14 mouse cellular contexts compared by ENCODE assay signal in genomic region chr1:174042091-174042884, GRCm38 (mm10). TPM values are rescaled to one million over a fixed set of nuclear protein-coding genes. Genes with fewer than 3 reads are reported as not detected.
"Had no signal": no experiment of that assay in that cellular context is flagged by ENCODE, and none has a peak within 500 bp of the region (broad histone marks: within the 10 kb centered on the region; RNA-seq: fewer than 3 reads in every experiment).

No protein-coding gene starts in this region.

RNA-seq across cellular contexts. Expression of gene Olfr433, which starts 1.8 kb away (rescaled TPM):
- total RNA-seq: layer of hippocampus, postnatal 25 days; left cerebral cortex, adult 2 months; left cerebral cortex, postnatal 14 days had no signal
- polyA plus RNA-seq: inflammation-experienced regulatory T-cells, adult 6 months; intestine, postnatal 0 days; limb, embryonic 10.5 days; limb, embryonic 14.5 days; lung, embryonic 15.5 days; midbrain, embryonic 11.5 days; midbrain, embryonic 16.5 days had no signal

RNA-seq across cellular contexts. Expression of gene Olfr432, which starts 6.7 kb away (rescaled TPM):
- total RNA-seq: layer of hippocampus, postnatal 25 days; left cerebral cortex, adult 2 months; left cerebral cortex, postnatal 14 days had no signal
- polyA plus RNA-seq: inflammation-experienced regulatory T-cells, adult 6 months; intestine, postnatal 0 days; kidney, embryonic 16.5 days; limb, embryonic 10.5 days; limb, embryonic 14.5 days; liver, embryonic 12.5 days; lung, embryonic 15.5 days; midbrain, embryonic 11.5 days; midbrain, embryonic 16.5 days; stomach, embryonic 15.5 days; thymus, postnatal 0 days had no signal

RNA-seq across cellular contexts. Expression of gene Ifi205, which starts 10.7 kb away (rescaled TPM):
- total RNA-seq: layer of hippocampus, postnatal 25 days; left cerebral cortex, adult 2 months; left cerebral cortex, postnatal 14 days had no signal
- polyA plus RNA-seq: limb, embryonic 10.5 days; midbrain, embryonic 11.5 days; midbrain, embryonic 16.5 days had no signal

RNA-seq across cellular contexts. Expression of gene Olfr430, which starts 24.1 kb away (rescaled TPM):
- total RNA-seq: layer of hippocampus, postnatal 25 days; left cerebral cortex, adult 2 months; left cerebral cortex, postnatal 14 days had no signal
- polyA plus RNA-seq: inflammation-experienced regulatory T-cells, adult 6 months; intestine, postnatal 0 days; kidney, embryonic 16.5 days; limb, embryonic 10.5 days; limb, embryonic 14.5 days; liver, embryonic 12.5 days; lung, embryonic 15.5 days; midbrain, embryonic 11.5 days; midbrain, embryonic 16.5 days; stomach, embryonic 15.5 days; thymus, postnatal 0 days had no signal

RNA-seq across cellular contexts. Expression of gene Olfr429, which starts 41.8 kb away (rescaled TPM):
- total RNA-seq: layer of hippocampus, postnatal 25 days; left cerebral cortex, adult 2 months; left cerebral cortex, postnatal 14 days had no signal
- polyA plus RNA-seq: inflammation-experienced regulatory T-cells, adult 6 months; intestine, postnatal 0 days; kidney, embryonic 16.5 days; limb, embryonic 10.5 days; limb, embryonic 14.5 days; liver, embryonic 12.5 days; lung, embryonic 15.5 days; midbrain, embryonic 11.5 days; midbrain, embryonic 16.5 days; stomach, embryonic 15.5 days; thymus, postnatal 0 days had no signal
